Mouse (Mus musculus) liver, adult 2 months (tissue): ENCODE results near the gene Dapk3.

Experiments
- CTCF ChIP-seq: fragments of 200-500 bp; IDR thresholded peaks from 2 replicates; pipeline ENCODE4 v1.5.1; 2011; ENCODE audit warnings: low read depth, low read length, control low read depth
- POLR2A ChIP-seq: fragments of 200-500 bp; IDR thresholded peaks from 2 replicates; pipeline ENCODE4 v1.6.1; 2011; ENCODE audit warnings: low read length, control low read depth; ENCODE audit not compliant: insufficient read depth; ENCODE audit errors: extremely low read depth

DNA sequence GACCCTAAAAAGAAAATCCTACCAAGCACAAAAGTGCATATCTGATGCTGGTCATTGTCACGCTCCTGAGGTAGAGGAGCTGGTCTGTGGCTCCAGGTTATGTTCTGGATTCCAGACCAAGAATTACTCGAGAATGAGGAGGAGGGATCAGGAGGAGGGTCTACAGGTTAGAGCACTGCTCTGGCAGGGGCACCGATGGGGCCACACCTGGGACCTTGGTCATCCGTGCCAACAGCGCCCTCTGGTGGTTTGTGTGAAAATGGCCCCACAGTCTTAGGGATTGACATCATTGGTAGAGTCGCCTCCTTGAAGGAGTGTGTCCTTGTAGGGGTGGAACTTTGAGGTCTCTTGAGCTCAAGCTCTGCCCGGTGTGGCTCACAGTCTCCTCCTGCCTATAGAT is 35.2 kb downstream of the Dapk3 start:
- peak; percentile 87 for TF ChIP-seq CTCF
- TF ChIP-seq POLR2A: no peak
